Mouse (Mus musculus) frontal cortex, adult (tissue): ENCODE results near the gene Flt1.
"Not testable (repeated sequence)": the region's sequence is repeated elsewhere in the genome, so short reads cannot be mapped to it uniquely, and the experiment has no call there.

Experiments
- ATAC-seq: cut with Nextera tagmentation; 2 replicates; pipeline ENCODE4 v1.9.2; 2017; ENCODE audit warnings: mild to moderate bottlenecking, moderate library complexity, mixed read lengths; ENCODE audit not compliant: low TSS enrichment

Gene Flt1

GRCm38 (mm10) chr5:147614659-147615058 lies 111.2 kb downstream of the Flt1 start:
- no peak for ATAC-seq

DNA sequence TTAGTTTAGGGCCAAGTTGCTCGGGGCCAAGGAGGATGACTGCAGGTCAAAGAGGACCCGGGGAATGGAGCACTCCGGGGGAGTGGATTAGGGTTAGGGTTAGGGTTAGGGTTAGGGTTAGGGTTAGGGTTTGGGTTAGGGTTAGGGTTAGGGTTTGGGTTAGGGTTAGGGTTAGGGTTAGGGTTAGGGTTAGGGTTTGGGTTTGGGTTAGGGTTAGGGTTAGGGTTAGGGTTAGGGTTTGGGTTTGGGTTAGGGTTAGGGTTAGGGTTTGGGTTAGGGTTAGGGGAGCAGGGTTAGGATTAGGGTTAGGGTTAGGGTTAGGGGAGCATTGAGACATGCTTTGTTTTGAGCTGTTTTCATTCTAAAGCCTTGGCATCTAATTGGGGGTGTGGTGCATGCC lies 114.5 kb downstream of the Flt1 start:
- not testable (repeated sequence) for ATAC-seq

- ATAC-seq = no peak
Observed at GRCm38 (mm10) chr5:147607256-147607975, 118.4 kb downstream of the Flt1 start.

GRCm38 (mm10) chr5:147606751-147607150 lies 119.1 kb downstream of the Flt1 start:
- ATAC-seq = no peak

DNA sequence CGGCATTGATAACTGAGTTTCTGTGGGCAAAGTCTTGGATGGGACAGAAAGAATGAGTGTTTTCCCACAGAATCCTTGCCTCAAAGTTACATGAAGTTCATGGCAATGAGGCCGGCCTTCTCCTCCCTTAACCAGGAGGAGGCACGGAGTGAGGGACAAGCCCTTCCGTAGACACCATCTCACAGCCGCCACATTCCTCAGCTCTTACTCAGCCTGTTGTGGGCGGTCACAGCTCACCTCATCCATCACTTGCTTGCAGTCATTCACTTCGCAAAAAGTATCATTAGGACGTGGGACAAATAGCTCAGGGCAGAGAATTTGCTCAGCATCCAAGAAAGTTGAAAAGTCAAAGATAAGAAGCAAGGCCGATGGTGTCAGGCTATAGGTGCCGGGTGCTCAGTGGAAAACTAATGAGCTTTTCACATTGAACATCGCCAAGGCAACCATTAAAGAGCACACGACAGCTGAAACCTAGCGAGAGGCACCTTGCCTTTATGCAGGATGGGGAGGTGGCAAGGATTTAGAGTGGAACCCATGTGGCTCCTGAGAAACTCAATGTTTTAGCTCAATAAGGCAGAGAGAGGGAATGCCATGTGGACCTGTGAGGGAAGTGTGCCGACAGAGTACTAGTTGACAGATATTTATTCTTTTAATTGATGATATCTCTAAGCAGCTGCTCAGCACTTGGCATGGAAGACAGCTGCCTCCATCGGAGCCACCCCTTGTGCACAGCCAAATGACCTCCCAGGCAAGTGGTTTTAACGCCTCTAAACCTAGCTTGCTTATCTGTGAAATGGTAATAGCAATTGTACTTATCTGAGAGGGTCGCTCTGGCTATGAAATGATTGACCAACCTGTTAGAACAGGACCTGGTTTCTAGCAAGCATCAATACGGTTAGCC lies 124.1 kb downstream of the Flt1 start:
- no peak for ATAC-seq

GRCm38 (mm10) chr5:147597825-147598224 lies 128.0 kb downstream of the Flt1 start:
- no peak for ATAC-seq

DNA sequence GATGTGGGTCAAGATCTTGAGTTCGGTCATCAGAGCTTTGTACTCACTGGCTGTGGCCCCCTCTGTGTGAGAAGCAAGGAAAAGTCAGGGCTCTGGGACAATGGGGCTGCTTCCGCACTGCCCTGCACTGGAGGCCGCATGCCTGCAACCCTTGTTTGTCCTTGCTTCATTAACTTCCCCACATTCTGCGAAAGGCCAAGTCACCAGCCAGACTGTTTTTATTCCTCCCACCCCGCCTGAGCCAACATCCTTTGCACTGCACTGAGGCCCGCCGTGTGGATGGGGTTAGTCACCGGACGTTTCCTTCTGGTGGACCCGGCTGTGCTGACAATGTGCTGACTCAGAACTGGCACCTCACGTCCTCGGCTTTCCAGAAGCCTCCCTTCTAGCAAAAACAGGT lies 136.0 kb downstream of the Flt1 start:
- peak; percentile 41; the same call in 1 of the 2 replicates for ATAC-seq

DNA sequence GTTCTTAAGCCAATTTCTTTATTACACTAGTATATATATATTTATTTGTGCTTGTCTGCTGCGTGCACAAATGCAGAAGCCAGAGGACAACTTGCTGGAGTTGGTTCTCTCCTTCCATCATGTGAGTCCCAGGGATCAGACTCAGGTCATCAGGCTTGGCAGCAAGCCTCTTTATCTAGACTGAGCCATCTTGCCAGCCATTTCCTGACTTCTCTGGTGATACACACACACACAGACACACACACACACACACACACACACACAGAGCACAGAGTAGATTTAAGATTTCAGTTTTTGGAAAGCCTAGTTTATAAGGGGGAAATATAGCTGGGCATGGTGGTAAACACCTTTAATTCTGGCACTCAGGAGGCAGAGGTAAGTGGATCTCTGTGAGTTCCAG lies 140.7 kb downstream of the Flt1 start:
- no peak for ATAC-seq

GRCm38 (mm10) chr5:147584648-147585047 lies 141.2 kb downstream of the Flt1 start:
- ATAC-seq = no peak

DNA sequence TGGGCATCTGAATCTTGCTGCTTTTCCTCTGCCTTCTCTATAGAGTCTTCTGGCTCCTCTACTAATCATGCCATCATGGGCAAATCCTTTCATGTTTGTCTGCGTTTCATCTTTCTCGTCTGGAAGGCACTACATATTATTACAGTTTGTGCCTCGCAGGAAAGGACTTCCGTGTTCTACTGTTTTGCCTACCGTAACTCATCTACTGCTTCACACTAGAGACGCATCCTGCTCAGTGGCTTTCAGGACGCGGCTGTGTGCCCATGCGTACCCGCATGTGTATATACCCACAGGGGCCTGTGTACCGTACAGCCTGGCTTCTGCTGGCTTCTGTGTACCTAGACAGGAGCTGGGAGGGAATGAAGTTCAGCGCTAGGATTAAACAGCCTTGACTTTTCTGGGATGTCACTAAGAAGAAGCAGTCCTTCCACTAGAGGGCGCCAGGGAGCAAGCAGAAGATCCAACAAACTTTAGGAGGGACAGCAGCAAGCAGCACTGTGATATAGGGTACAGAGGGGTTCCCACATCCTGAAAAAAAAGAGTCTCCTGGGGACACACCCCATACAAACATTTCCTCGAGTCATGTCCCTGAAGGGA lies 142.0 kb downstream of the Flt1 start:
- ATAC-seq = peak; percentile 84

- no peak for ATAC-seq
Observed at GRCm38 (mm10) chr5:147580181-147580580, 145.6 kb downstream of the Flt1 start.

GRCm38 (mm10) chr5:147579691-147580090 lies 146.1 kb downstream of the Flt1 start:
- ATAC-seq = no peak

- ATAC-seq = no peak
Observed at GRCm38 (mm10) chr5:147579148-147579547, 146.7 kb downstream of the Flt1 start.

- ATAC-seq = no peak
Observed at GRCm38 (mm10) chr5:147577003-147577402, 148.8 kb downstream of the Flt1 start.

GRCm38 (mm10) chr5:147574517-147574916 lies 151.3 kb downstream of the Flt1 start:
- ATAC-seq = no peak

GRCm38 (mm10) chr5:147573555-147573954 lies 152.3 kb downstream of the Flt1 start:
- no peak for ATAC-seq

GRCm38 (mm10) chr5:147572695-147573094 lies 153.1 kb downstream of the Flt1 start:
- no peak for ATAC-seq

DNA sequence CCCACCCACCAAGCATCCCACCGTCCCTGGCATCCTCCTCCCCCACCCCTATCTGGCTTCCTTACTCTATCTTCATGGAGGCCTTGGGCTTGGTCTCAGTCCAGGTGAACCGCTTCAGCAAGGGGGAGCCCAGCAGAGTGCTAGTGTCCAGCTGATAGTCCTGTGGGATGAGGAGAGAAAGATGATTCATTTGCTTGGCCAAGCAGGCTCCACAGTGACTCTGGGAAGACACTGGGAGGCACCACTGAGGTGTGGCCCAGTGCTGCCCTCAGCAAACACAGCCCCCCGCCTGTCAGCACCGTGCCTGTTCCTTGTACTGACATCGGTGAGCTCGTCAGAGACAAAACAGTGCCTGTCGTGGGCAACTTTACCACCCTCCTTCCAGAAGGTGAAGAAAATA lies 159.5 kb downstream of the Flt1 start:
- no peak for ATAC-seq

- no peak for ATAC-seq
Observed at GRCm38 (mm10) chr5:147565444-147565843, 160.4 kb downstream of the Flt1 start.

GRCm38 (mm10) chr5:147564140-147564590 lies 161.6 kb downstream of the Flt1 start:
- ATAC-seq = no peak

- no peak for ATAC-seq
Observed at GRCm38 (mm10) chr5:147563511-147564139, 162.2 kb downstream of the Flt1 start.

DNA sequence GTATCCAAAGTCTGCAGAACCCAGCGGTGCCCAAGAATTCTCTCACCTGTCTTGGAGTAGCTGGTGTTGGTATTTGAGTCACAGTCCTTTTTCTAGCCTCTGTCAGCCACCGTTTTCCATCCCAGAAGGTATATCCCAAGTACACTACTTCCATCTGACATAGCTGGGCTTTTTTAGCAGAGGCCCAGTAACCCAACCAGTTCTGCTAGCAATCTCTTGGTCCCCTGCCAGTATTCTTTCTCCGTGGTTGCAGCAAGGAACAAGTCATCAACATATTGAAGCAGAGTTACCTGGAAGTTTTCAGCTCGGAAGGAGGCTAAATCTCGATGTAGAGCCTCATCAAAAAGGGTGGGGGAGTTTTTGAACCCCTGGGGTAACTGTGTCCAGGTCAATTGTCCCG lies 168.2 kb downstream of the Flt1 start:
- not testable (repeated sequence) for ATAC-seq
